Mouse (Mus musculus): Measurements from ENCODE around the gene Ubash3b. TPM values are rescaled to one million over a fixed set of nuclear protein-coding genes. Genes with fewer than 3 reads are reported as not detected.

Gene Ubash3b
- polyA plus RNA-seq, 1 experiment from 2014 or later = 7.5 TPM

GRCm38 (mm10) chr9:41038150-41038664 is 123.3 kb downstream of the Ubash3b start:
- WGBS = 77% methylated on average over 9 of the region's 9 CpGs
- Histone ChIP-seq H3K36me3 (ENCODE audit: insufficient read depth, low read length) (0 out of 2 replicates have a peak, but pooled peaks cover 2% of the 10 kb centered on the region), H3K4me3 (ENCODE audit: low read length) (no peak overlapping the region), H3K9ac (replicated peaks; ENCODE audit: low read length) (no peak overlapping the region), H3K4me1 (ENCODE audit: insufficient read depth, low read length) (no peaks in the 10 kb centered on the region), H3K27ac (ENCODE audit: low read length) (no peak overlapping the region), H3K9me3 (ENCODE audit: low read length) (no peaks in the 10 kb centered on the region), H3K4me2 (replicated peaks; ENCODE audit: low read depth, low read length) (no peak overlapping the region), H3K27me3 (ENCODE audit: insufficient read depth, low read length) (no peaks in the 10 kb centered on the region)
- ATAC-seq (ENCODE audit: low FRiP score, low TSS enrichment) = no peak

- Histone ChIP-seq H3K27me3 (ENCODE audit: insufficient read depth, low read length) (no peaks in the 10 kb centered on the region), H3K9me3 (ENCODE audit: low read length) (no peaks in the 10 kb centered on the region), H3K36me3 (ENCODE audit: insufficient read depth, low read length) (0 out of 2 replicates have a peak, but pooled peaks cover 2% of the 10 kb centered on the region), H3K4me3 (ENCODE audit: low read length) (no peak overlapping the region), H3K27ac (ENCODE audit: low read length) (no peak overlapping the region), H3K4me1 (ENCODE audit: insufficient read depth, low read length) (no peaks in the 10 kb centered on the region), H3K4me2 (replicated peaks; ENCODE audit: low read depth, low read length) (no peak overlapping the region), H3K9ac (replicated peaks; ENCODE audit: low read length) (no peak overlapping the region)
- 50% methylated on average over 18 of the region's 18 CpGs for WGBS
- ATAC-seq (ENCODE audit: low FRiP score, low TSS enrichment) = no peak
These were observed 129.7 kb downstream of the Ubash3b start for GRCm38 (mm10) chr9:41031590-41032489.

- H3K27ac ChIP-seq (ENCODE audit: low read length) = no peak overlapping the region
- WGBS = 78% methylated on average over 6 of the region's 6 CpGs
These were observed 131.7 kb downstream of the Ubash3b start for GRCm38 (mm10) chr9:41029827-41030226.

GRCm38 (mm10) chr9:41028470-41028869 is 133.0 kb downstream of the Ubash3b start:
- no peaks in the 10 kb centered on the region for H3K27me3 ChIP-seq (ENCODE audit: insufficient read depth, low read length)
- no peak for ATAC-seq (ENCODE audit: low FRiP score, low TSS enrichment)
- H3K4me3 ChIP-seq (ENCODE audit: low read length) = no peak overlapping the region
- H3K4me2 ChIP-seq (replicated peaks; ENCODE audit: low read depth, low read length) = no peak overlapping the region
- H3K4me1 ChIP-seq (ENCODE audit: insufficient read depth, low read length) = no peaks in the 10 kb centered on the region
- H3K9ac ChIP-seq (replicated peaks; ENCODE audit: low read length) = no peak overlapping the region
- no peaks in the 10 kb centered on the region for H3K36me3 ChIP-seq (ENCODE audit: insufficient read depth, low read length)
- H3K9me3 ChIP-seq (ENCODE audit: low read length) = no peaks in the 10 kb centered on the region
- WGBS = 52% methylated on average over 5 of the region's 5 CpGs
- H3K27ac ChIP-seq (ENCODE audit: low read length) = no peak overlapping the region

More at GRCm38 (mm10) chr9:41029827-41030226, 131.7 kb downstream of the Ubash3b start:
- Histone ChIP-seq H3K9me3 (ENCODE audit: low read length) (no peaks in the 10 kb centered on the region), H3K36me3 (ENCODE audit: insufficient read depth, low read length) (no peaks in the 10 kb centered on the region), H3K4me1 (ENCODE audit: insufficient read depth, low read length) (no peaks in the 10 kb centered on the region), H3K27me3 (ENCODE audit: insufficient read depth, low read length) (no peaks in the 10 kb centered on the region), H3K4me2 (replicated peaks; ENCODE audit: low read depth, low read length) (no peak overlapping the region), H3K9ac (replicated peaks; ENCODE audit: low read length) (no peak overlapping the region), H3K4me3 (ENCODE audit: low read length) (no peak overlapping the region)
- ATAC-seq (ENCODE audit: low FRiP score, low TSS enrichment) = no peak

- 76% methylated on average over 3 of the region's 3 CpGs for WGBS
- no peak overlapping the region for H3K9ac ChIP-seq (replicated peaks; ENCODE audit: low read length)
- no peak overlapping the region for H3K4me3 ChIP-seq (ENCODE audit: low read length)
- H3K4me2 ChIP-seq (replicated peaks; ENCODE audit: low read depth, low read length) = no peak overlapping the region
- no peak overlapping the region for H3K27ac ChIP-seq (ENCODE audit: low read length)
- H3K4me1 ChIP-seq (ENCODE audit: insufficient read depth, low read length) = no peaks in the 10 kb centered on the region
- no peak for ATAC-seq (ENCODE audit: low FRiP score, low TSS enrichment)
- H3K9me3 ChIP-seq (ENCODE audit: low read length) = no peaks in the 10 kb centered on the region
- H3K27me3 ChIP-seq (ENCODE audit: insufficient read depth, low read length) = no peaks in the 10 kb centered on the region
- no peaks in the 10 kb centered on the region for H3K36me3 ChIP-seq (ENCODE audit: insufficient read depth, low read length)
These were observed 139.8 kb downstream of the Ubash3b start for GRCm38 (mm10) chr9:41021690-41022089.

- Histone ChIP-seq H3K4me2 (replicated peaks; ENCODE audit: low read depth, low read length) (no peak overlapping the region), H3K4me3 (ENCODE audit: low read length) (no peak overlapping the region)
- WGBS = 85% methylated on average over 3 of the region's 3 CpGs
These were observed 141.0 kb downstream of the Ubash3b start for GRCm38 (mm10) chr9:41020486-41020885.

GRCm38 (mm10) chr9:41014512-41014911 is 147.0 kb downstream of the Ubash3b start:
- H3K36me3 ChIP-seq (ENCODE audit: insufficient read depth, low read length) = no peaks in the 10 kb centered on the region
- no peaks in the 10 kb centered on the region for H3K4me1 ChIP-seq (ENCODE audit: insufficient read depth, low read length)
- no peak for ATAC-seq (ENCODE audit: low FRiP score, low TSS enrichment)
- no peaks in the 10 kb centered on the region for H3K9me3 ChIP-seq (ENCODE audit: low read length)
- H3K4me2 ChIP-seq (replicated peaks; ENCODE audit: low read depth, low read length) = no peak overlapping the region
- H3K4me3 ChIP-seq (ENCODE audit: low read length) = no peak overlapping the region
- H3K27me3 ChIP-seq (ENCODE audit: insufficient read depth, low read length) = no peaks in the 10 kb centered on the region
- H3K9ac ChIP-seq (replicated peaks; ENCODE audit: low read length) = no peak overlapping the region
- no peak overlapping the region for H3K27ac ChIP-seq (ENCODE audit: low read length)
- 71% methylated on average over 4 of the region's 4 CpGs for whole genome bisulfite sequencing

More at GRCm38 (mm10) chr9:41020486-41020885, 141.0 kb downstream of the Ubash3b start:
- no peak for ATAC-seq (ENCODE audit: low FRiP score, low TSS enrichment)
- no peaks in the 10 kb centered on the region for H3K27me3 ChIP-seq (ENCODE audit: insufficient read depth, low read length)
- H3K27ac ChIP-seq (ENCODE audit: low read length) = no peak overlapping the region
- H3K36me3 ChIP-seq (ENCODE audit: insufficient read depth, low read length) = no peaks in the 10 kb centered on the region
- no peaks in the 10 kb centered on the region for H3K9me3 ChIP-seq (ENCODE audit: low read length)
- H3K4me1 ChIP-seq (ENCODE audit: insufficient read depth, low read length) = no peaks in the 10 kb centered on the region
- no peak overlapping the region for H3K9ac ChIP-seq (replicated peaks; ENCODE audit: low read length)

GRCm38 (mm10) chr9:41012456-41012855 is 149.0 kb downstream of the Ubash3b start:
- no peaks in the 10 kb centered on the region for H3K9me3 ChIP-seq (ENCODE audit: low read length)
- H3K36me3 ChIP-seq (ENCODE audit: insufficient read depth, low read length) = no peaks in the 10 kb centered on the region
- H3K27me3 ChIP-seq (ENCODE audit: insufficient read depth, low read length) = no peaks in the 10 kb centered on the region
- no peak overlapping the region for H3K4me3 ChIP-seq (ENCODE audit: low read length)
- no peak overlapping the region for H3K27ac ChIP-seq (ENCODE audit: low read length)
- no peak for ATAC-seq (ENCODE audit: low FRiP score, low TSS enrichment)
- H3K4me2 ChIP-seq (replicated peaks; ENCODE audit: low read depth, low read length) = no peak overlapping the region
- no peak overlapping the region for H3K9ac ChIP-seq (replicated peaks; ENCODE audit: low read length)
- WGBS = 90% methylated on average over 5 of the region's 5 CpGs
- no peaks in the 10 kb centered on the region for H3K4me1 ChIP-seq (ENCODE audit: insufficient read depth, low read length)

GRCm38 (mm10) chr9:41011512-41012436 is 149.7 kb downstream of the Ubash3b start:
- ATAC-seq (ENCODE audit: low FRiP score, low TSS enrichment) = no peak
- no peak overlapping the region for H3K4me3 ChIP-seq (ENCODE audit: low read length)
- no peak overlapping the region for H3K4me2 ChIP-seq (replicated peaks; ENCODE audit: low read depth, low read length)
- H3K4me1 ChIP-seq (ENCODE audit: insufficient read depth, low read length) = no peaks in the 10 kb centered on the region
- no peaks in the 10 kb centered on the region for H3K27me3 ChIP-seq (ENCODE audit: insufficient read depth, low read length)
- no peaks in the 10 kb centered on the region for H3K36me3 ChIP-seq (ENCODE audit: insufficient read depth, low read length)
- no peak overlapping the region for H3K9ac ChIP-seq (replicated peaks; ENCODE audit: low read length)
- WGBS = 56% methylated on average over 13 of the region's 13 CpGs
- no peaks in the 10 kb centered on the region for H3K9me3 ChIP-seq (ENCODE audit: low read length)
- H3K27ac ChIP-seq (ENCODE audit: low read length) = no peak overlapping the region

Data from kidney, embryonic 16.5 days (tissue).